ENCODE assay signal across 17 mouse cellular contexts in the genomic region with DNA sequence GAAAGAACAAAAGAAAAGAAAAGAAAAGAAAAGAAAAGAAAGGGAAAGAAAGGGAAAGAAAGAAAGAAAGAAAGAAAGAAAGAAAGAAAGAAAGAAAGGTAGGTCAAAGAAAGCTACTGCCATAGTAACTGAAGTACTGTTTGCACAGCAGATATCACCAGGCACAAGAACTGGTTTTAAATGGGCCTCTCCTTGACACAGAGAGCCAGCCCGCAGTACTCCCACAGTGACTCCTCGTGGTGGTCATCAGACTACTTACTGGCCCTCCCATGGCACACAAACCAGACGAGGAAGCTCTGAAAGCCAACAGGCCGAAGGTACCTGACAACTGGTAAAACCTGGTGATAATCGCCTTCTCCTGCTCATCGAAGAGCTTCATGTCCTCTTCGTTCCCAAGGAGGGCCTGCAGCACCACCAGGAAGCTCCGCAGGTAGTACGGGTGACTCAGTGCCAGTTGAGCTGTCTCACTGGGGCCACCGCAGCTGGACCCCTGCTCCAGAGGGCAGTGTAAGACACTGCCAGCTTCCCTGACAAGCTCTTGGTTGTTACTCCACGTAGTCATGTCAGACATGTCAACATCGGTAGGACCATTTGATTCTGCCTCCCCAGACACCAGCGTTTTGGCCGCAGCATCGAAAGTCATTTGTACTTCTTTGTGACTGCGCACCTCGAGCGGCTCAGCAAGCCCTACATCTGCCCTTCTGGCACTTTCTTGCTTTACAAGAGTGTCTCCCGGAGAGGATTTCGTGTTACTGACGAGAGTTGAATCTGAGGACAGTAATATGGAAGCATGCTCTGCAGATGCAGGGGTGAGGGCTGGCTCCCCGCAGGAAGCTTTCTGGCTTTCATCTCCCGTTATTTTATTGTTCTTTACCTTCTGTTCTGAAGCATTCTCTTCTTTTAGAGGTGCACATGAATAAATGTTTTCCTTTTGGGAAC. TPM values are rescaled to one million over a fixed set of nuclear protein-coding genes. Genes with fewer than 3 reads are reported as not detected.
DNase-seq lines count a peak whose midpoint lies in the region; ATAC-seq and TF ChIP-seq lines count a peak whose summit lies in the region.
"Had no signal": no experiment of that assay in that cellular context is flagged by ENCODE, and none has a peak within 500 bp of the region (broad histone marks: within the 10 kb centered on the region; RNA-seq: fewer than 3 reads in every experiment).

No protein-coding gene starts in this region.

- no peaks in the 10 kb centered on the region for H3K27me3 ChIP-seq in heart, embryonic 13.5 days (replicated peaks)
- no peaks in the 10 kb centered on the region for H3K27me3 ChIP-seq in heart, embryonic 12.5 days (replicated peaks)
- H3K27me3 ChIP-seq in lung, postnatal 0 days (replicated peaks; ENCODE audit: insufficient read depth, low read length): no peaks in the 10 kb centered on the region
- H3K27me3 ChIP-seq in limb, embryonic 10.5 days (ENCODE audit: low read depth, poor library complexity, severe bottlenecking): no peaks in the 10 kb centered on the region
- no peaks in the 10 kb centered on the region for H3K27me3 ChIP-seq in neural tube, embryonic 15.5 days (replicated peaks)
- no peaks in the 10 kb centered on the region for H3K27me3 ChIP-seq in kidney, adult 2 months (replicated peaks; ENCODE audit: control insufficient read depth, insufficient read depth, low read length)
- H3K27me3 ChIP-seq: liver, embryonic 15.5 days; midbrain, embryonic 12.5 days had no signal

- no peak overlapping the region for H3K9ac ChIP-seq in heart, embryonic 13.5 days
- H3K9ac ChIP-seq in heart, embryonic 12.5 days: no peak overlapping the region
- no peak overlapping the region for H3K9ac ChIP-seq in lung, postnatal 0 days (replicated peaks; ENCODE audit: low read depth)
- H3K9ac ChIP-seq in neural tube, embryonic 15.5 days (replicated peaks): no peak overlapping the region

- H3K4me2 ChIP-seq in heart, embryonic 13.5 days: no peak overlapping the region
- no peak overlapping the region for H3K4me2 ChIP-seq in heart, embryonic 12.5 days
- H3K4me2 ChIP-seq in lung, postnatal 0 days (replicated peaks; ENCODE audit: low read depth, low read length): no peak overlapping the region
- peak overlapping the region; percentile 61; the same call in 1 of the 2 replicates for H3K4me2 ChIP-seq in neural tube, embryonic 15.5 days

- WGBS in heart, embryonic 13.5 days: 87% methylated on average over 23 of the region's 23 CpGs
- WGBS in heart, embryonic 12.5 days: 87% methylated on average over 23 of the region's 23 CpGs
- 87% methylated on average over 23 of the region's 23 CpGs for WGBS in lung, postnatal 0 days
- WGBS in limb, embryonic 10.5 days: 91% methylated on average over 23 of the region's 23 CpGs
- WGBS in neural tube, embryonic 15.5 days: 92% methylated on average over 23 of the region's 23 CpGs
- WGBS in kidney, adult 2 months: 93% methylated on average over 23 of the region's 23 CpGs

- H3K27ac ChIP-seq in heart, embryonic 13.5 days (replicated peaks): no peak overlapping the region
- H3K27ac ChIP-seq in heart, embryonic 12.5 days (ENCODE audit: poor library complexity, severe bottlenecking): no peak overlapping the region
- 0 out of 2 replicates have a peak overlapping the region, but pooled peaks have one; percentile 9 for H3K27ac ChIP-seq in lung, postnatal 0 days (ENCODE audit: low read length)
- H3K27ac ChIP-seq in limb, embryonic 10.5 days: no peak overlapping the region
- H3K27ac ChIP-seq in neural tube, embryonic 15.5 days (replicated peaks): no peak overlapping the region
- H3K27ac ChIP-seq in kidney, adult 2 months (ENCODE audit: insufficient read depth, low read depth, low read length): no peak overlapping the region
- H3K27ac ChIP-seq: liver, embryonic 15.5 days had no signal

- peak; percentile 65 for DNase-seq in lung, postnatal 0 days (ENCODE audit: low spot score)
- no peak for DNase-seq in lung, postnatal 14 days
- DNase-seq in limb, embryonic 10.5 days (ENCODE audit: low spot score): no peak
- DNase-seq in kidney, adult 2 months: no peak
- DNase-seq: adrenal gland, postnatal 36 days; cerebellum, adult 9-11 months; gastrocnemius, adult 2 months; kidney, adult 8-10 months; kidney, postnatal 10 days; left cerebral cortex, postnatal 4 days; lung, postnatal 10 days had no signal

- TF ChIP-seq EP300 in lung, postnatal 0 days (IDR thresholded peaks at IDR 0.05): no peak; the same call in 1 of the 2 replicates

- H3K4me1 ChIP-seq in heart, embryonic 13.5 days: peaks cover 6% of the 10 kb centered on the region; the same call in 1 of the 2 replicates
- H3K4me1 ChIP-seq in heart, embryonic 12.5 days (replicated peaks): peaks cover 6% of the 10 kb centered on the region
- peaks cover 3% of the 10 kb centered on the region; the same call in 1 of the 2 replicates for H3K4me1 ChIP-seq in lung, postnatal 0 days (ENCODE audit: insufficient read depth, low read depth, low read length)
- peaks cover 6% of the 10 kb centered on the region; the same call in 1 of the 2 replicates for H3K4me1 ChIP-seq in limb, embryonic 10.5 days
- peaks cover 14% of the 10 kb centered on the region for H3K4me1 ChIP-seq in neural tube, embryonic 15.5 days
- peaks cover 4% of the 10 kb centered on the region for H3K4me1 ChIP-seq in kidney, adult 2 months (ENCODE audit: control insufficient read depth, insufficient read depth, low read length)

- TF ChIP-seq POLR2A in kidney, adult 2 months (IDR thresholded peaks at IDR 0.05; ENCODE audit: low read depth, low read length): no peak

- 0 out of 2 replicates have a peak overlapping the region, but pooled peaks have one; percentile 80 for H3K4me3 ChIP-seq in heart, embryonic 13.5 days
- H3K4me3 ChIP-seq in heart, embryonic 12.5 days: no peak overlapping the region
- H3K4me3 ChIP-seq in lung, postnatal 0 days (ENCODE audit: low read depth, low read length): no peak overlapping the region
- peak overlapping the region; percentile 70; the same call in 1 of the 2 replicates for H3K4me3 ChIP-seq in limb, embryonic 10.5 days
- no peak overlapping the region for H3K4me3 ChIP-seq in neural tube, embryonic 15.5 days (replicated peaks)
- no peak overlapping the region for H3K4me3 ChIP-seq in kidney, adult 2 months (ENCODE audit: insufficient read depth, low read depth, low read length)

- peaks cover 53% of the 10 kb centered on the region for H3K36me3 ChIP-seq in heart, embryonic 13.5 days
- H3K36me3 ChIP-seq in heart, embryonic 12.5 days: peaks cover 52% of the 10 kb centered on the region
- peaks cover 16% of the 10 kb centered on the region; the same call in 1 of the 2 replicates for H3K36me3 ChIP-seq in lung, postnatal 0 days (ENCODE audit: insufficient read depth, low read length)
- H3K36me3 ChIP-seq in limb, embryonic 10.5 days: peaks cover 62% of the 10 kb centered on the region
- peaks cover 20% of the 10 kb centered on the region for H3K36me3 ChIP-seq in neural tube, embryonic 15.5 days
- H3K36me3 ChIP-seq in kidney, adult 2 months (ENCODE audit: control insufficient read depth, insufficient read depth, low read length): no peaks in the 10 kb centered on the region; the same call in 1 of the 2 replicates

- peak; percentile 46 for TF ChIP-seq CTCF in lung, postnatal 0 days (IDR thresholded peaks at IDR 0.05)
- no peak for TF ChIP-seq CTCF in kidney, adult 2 months (conservative IDR thresholded peaks at IDR 0.05; ENCODE audit: insufficient read depth, insufficient read length, low read depth, low read length)

- no peaks in the 10 kb centered on the region for H3K9me3 ChIP-seq in heart, embryonic 13.5 days
- H3K9me3 ChIP-seq in heart, embryonic 12.5 days (replicated peaks): no peaks in the 10 kb centered on the region
- no peaks in the 10 kb centered on the region for H3K9me3 ChIP-seq in lung, postnatal 0 days (ENCODE audit: low read length)
- H3K9me3 ChIP-seq in limb, embryonic 10.5 days (replicated peaks): no peaks in the 10 kb centered on the region
- no peaks in the 10 kb centered on the region for H3K9me3 ChIP-seq in neural tube, embryonic 15.5 days (replicated peaks)
- H3K9me3 ChIP-seq: hindbrain, embryonic 10.5 days; liver, embryonic 15.5 days; midbrain, embryonic 12.5 days had no signal

- no peak for ATAC-seq in heart, embryonic 13.5 days (ENCODE audit: extremely low read depth, insufficient number of reproducible peaks, low FRiP score, low TSS enrichment)
- ATAC-seq in heart, embryonic 12.5 days (ENCODE audit: insufficient number of reproducible peaks, low FRiP score): no peak
- ATAC-seq in lung, postnatal 0 days: peak; percentile 55
- no peak for ATAC-seq in neural tube, embryonic 15.5 days (ENCODE audit: low FRiP score)

RNA-seq across cellular contexts. Expression of gene Fan1, which starts 1.7 kb away (rescaled TPM):
- polyA plus RNA-seq in heart, embryonic 13.5 days (2015; fragmentation: Nextera tagmentation; extraction: Ambion mirVana): 4.5 and 4.7 TPM in 2 replicates
- polyA plus RNA-seq in heart, embryonic 12.5 days (2016; fragmentation: Nextera tagmentation; extraction: Ambion mirVana): 5.0 and 5.7 TPM in 2 replicates
- polyA plus RNA-seq in lung, postnatal 0 days (2015; fragmentation: Nextera tagmentation; extraction: Ambion mirVana): 4.8 and 5.2 TPM in 2 replicates
- polyA plus RNA-seq in limb, embryonic 10.5 days (2016; fragmentation: Nextera tagmentation; extraction: Ambion mirVana): 8.8 and 9.7 TPM in 2 replicates
- polyA plus RNA-seq in neural tube, embryonic 15.5 days (2015; fragmentation: Nextera tagmentation; extraction: Ambion mirVana): 5.3 and 6.3 TPM in 2 replicates
- 2.8 and 3.2 TPM in 2 replicates for polyA plus RNA-seq in kidney, adult 2 months (2012; rRNA removed)

RNA-seq across cellular contexts. Expression of gene Mphosph10, which starts 19.9 kb away (rescaled TPM):
- polyA plus RNA-seq in heart, embryonic 13.5 days (2015; fragmentation: Nextera tagmentation; extraction: Ambion mirVana): 22.0 and 23.2 TPM in 2 replicates
- 27.8 and 30.9 TPM in 2 replicates for polyA plus RNA-seq in heart, embryonic 12.5 days (2016; fragmentation: Nextera tagmentation; extraction: Ambion mirVana)
- polyA plus RNA-seq in lung, postnatal 0 days (2015; fragmentation: Nextera tagmentation; extraction: Ambion mirVana): 18.6 and 21.1 TPM in 2 replicates
- 51.9 and 53.3 TPM in 2 replicates for polyA plus RNA-seq in limb, embryonic 10.5 days (2016; fragmentation: Nextera tagmentation; extraction: Ambion mirVana)
- polyA plus RNA-seq in neural tube, embryonic 15.5 days (2015; fragmentation: Nextera tagmentation; extraction: Ambion mirVana): 25.2 and 29.6 TPM in 2 replicates
- polyA plus RNA-seq in kidney, adult 2 months (2012; rRNA removed): 0.95 and 1.5 TPM in 2 replicates

RNA-seq across cellular contexts. Expression of gene Mcee, which starts 20.2 kb away (rescaled TPM):
- 105 and 115 TPM in 2 replicates for polyA plus RNA-seq in heart, embryonic 13.5 days (2015; fragmentation: Nextera tagmentation; extraction: Ambion mirVana)
- 91.0 and 95.2 TPM in 2 replicates for polyA plus RNA-seq in heart, embryonic 12.5 days (2016; fragmentation: Nextera tagmentation; extraction: Ambion mirVana)
- polyA plus RNA-seq in lung, postnatal 0 days (2015; fragmentation: Nextera tagmentation; extraction: Ambion mirVana): 112 and 117 TPM in 2 replicates
- 42.2 and 45.1 TPM in 2 replicates for polyA plus RNA-seq in limb, embryonic 10.5 days (2016; fragmentation: Nextera tagmentation; extraction: Ambion mirVana)
- 50.8 and 55.9 TPM in 2 replicates for polyA plus RNA-seq in neural tube, embryonic 15.5 days (2015; fragmentation: Nextera tagmentation; extraction: Ambion mirVana)
- polyA plus RNA-seq in kidney, adult 2 months (2012; rRNA removed): 77.6 and 106 TPM in 2 replicates

Comparison
In these comparisons a context has a peak if more than half of its experiments do, and no peak if none do; other contexts are left out.
1. H3K4me3 ChIP-seq: peak in heart, embryonic 13.5 days (single experiment) and limb, embryonic 10.5 days (single experiment); none in heart, embryonic 12.5 days (single experiment), lung, postnatal 0 days (single experiment), neural tube, embryonic 15.5 days (single experiment) and kidney, adult 2 months (single experiment).